Mouse (Mus musculus): Measurements from ENCODE around the gene Gm17455.

Gm17455 gene

DNA sequence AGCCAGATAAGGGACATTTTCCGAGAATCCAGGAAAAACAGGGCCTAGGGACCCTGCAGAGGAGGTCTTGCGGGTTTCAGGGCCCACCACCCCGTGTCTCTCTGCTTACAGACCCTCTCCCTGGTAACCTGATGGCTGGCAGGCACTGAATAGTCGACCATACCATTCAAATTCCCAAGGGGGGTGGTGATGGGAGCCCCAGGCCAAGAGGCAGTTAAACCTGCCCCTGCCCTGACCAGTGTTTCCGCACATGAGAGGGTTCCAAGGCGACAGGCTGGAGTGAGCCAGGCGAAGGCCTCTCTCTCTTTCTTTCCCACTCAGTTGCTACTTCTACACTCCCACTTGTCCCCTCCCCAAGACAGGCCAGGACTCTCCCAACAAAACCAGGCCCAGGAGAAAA lies at the start of gene Gm17455:
Gene Gm17455 (plus strand): TSS at position 278 of the 400 bp plus-strand sequence.
- DNase-seq (ENCODE audit: low spot score) = no peak

DNA sequence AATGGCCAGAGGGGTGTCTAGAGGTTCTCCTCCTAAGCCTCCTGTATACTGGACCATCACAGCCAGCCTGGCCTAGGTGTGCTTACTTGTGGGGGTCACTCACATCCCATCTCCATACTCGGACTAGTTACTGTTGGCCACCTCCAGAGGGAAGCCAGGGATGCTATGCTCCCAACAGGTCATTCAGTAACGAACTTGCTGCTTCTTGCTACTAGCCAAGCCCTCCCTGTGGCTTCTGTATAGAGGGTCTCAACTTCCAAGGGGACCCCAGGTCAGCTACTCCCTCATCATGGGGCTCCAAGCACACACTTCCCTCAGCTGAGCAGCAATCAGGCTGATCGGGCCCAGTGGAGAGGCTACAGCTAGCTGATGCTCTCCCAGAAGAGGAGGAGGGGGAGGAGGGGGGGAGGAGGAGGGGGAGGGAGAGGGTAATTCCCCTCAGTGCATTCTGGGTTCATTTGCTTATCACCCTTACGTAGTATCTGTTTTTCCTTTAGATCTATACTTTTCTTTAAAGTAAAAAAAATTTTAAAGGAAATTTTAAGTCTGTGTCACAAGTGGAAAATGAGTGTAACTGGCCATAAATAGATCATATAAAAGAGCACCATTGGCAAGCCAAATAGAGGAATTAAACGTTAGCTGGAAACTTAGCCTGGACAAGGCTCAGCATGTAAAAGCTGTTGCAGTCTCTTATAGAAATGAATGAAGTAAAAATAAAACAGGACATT lies 49.3 kb upstream of the Gm17455 start:
- DNase-seq (ENCODE audit: low spot score) = no peak

DNA sequence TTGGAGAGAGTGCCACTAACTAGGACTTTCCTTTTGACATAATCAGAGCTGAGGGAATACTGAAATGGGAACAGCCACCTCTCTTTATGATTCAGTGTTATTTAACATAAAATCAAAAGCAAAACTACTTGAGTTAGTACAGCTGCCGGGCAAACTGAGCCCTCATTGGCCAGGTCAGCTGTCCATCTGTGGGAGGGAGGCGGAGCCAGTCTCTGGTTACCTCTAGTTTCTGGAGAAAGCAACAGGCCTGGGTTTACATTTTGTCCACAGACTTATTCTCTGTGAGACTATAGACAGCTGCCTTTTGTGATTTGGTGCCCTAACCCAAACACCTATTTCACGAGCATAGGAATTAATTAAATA lies 48.7 kb upstream of the Gm17455 start:
- peak; percentile 92 for DNase-seq (ENCODE audit: low spot score)

- no peak for DNase-seq (ENCODE audit: low spot score)
These were observed 48.3 kb upstream of the Gm17455 start for GRCm38 (mm10) chr10:60351248-60351647.

GRCm38 (mm10) chr10:60351761-60352455 lies 47.6 kb upstream of the Gm17455 start:
- no peak for DNase-seq (ENCODE audit: low spot score)

DNA sequence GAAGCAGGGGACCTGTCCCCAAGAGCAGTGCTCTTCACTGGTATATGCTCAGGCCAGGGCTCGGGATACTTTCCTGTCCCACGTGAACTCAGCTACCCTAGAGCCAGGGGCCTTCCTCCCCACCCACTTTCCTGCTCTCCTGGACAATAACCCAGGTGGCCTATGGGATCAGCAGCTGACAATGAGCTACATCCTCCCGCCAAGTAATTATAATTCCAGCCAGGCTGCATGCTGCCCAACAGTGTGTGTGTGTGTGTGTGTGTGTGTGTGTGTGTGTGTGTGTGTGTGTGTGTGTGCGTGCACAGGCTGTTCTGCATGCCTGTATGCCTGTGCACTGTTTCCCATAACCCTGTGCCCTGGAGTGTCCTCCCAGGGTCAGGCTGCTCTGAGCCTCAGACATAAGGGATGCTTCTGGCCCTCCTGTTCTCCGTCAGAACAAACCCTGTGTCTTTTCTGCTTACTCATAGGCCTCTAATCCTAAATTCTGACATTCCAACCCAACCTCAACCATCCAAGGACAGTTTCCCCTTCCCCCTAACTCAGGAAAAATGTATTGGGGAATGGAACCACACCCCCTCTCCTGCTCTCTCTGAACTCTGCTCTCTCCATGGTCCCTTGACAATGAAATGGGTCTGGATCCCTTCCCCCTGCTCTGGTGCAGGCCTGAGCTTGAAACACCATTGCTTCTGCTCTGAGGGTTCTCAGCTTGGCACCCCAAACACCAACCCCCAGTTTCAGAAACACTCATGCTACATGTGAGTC lies 46.1 kb upstream of the Gm17455 start:
- DNase-seq (ENCODE audit: low spot score) = no peak

- no peak for DNase-seq (ENCODE audit: low spot score)
These were observed 45.6 kb upstream of the Gm17455 start for GRCm38 (mm10) chr10:60354003-60354325.

- no peak for DNase-seq (ENCODE audit: low spot score)
These were observed 44.4 kb upstream of the Gm17455 start for GRCm38 (mm10) chr10:60354881-60355677.

GRCm38 (mm10) chr10:60357441-60357840 lies 42.1 kb upstream of the Gm17455 start:
- no peak for DNase-seq (ENCODE audit: low spot score)

GRCm38 (mm10) chr10:60357901-60358300 lies 41.6 kb upstream of the Gm17455 start:
- DNase-seq (ENCODE audit: low spot score) = no peak

DNA sequence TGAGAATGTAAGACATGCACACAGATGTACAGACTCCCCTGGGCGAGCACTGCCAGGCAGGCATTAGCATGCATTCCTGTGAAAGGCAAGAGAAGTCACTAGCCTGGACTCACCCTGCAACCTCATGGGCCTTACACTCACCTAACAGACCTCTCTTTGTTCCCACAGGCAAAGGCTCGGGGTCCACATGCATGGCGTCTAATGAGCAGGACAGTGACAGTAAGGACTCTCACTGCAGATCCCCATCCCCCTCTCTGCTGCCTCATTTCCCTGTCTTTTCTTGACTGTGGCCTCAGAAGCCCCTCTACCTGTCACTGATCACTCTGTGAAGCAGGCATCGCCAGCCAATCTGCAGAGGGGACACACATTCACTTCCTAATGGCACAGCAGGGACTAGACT lies 40.8 kb upstream of the Gm17455 start:
- DNase-seq (ENCODE audit: low spot score) = no peak

- no peak for DNase-seq (ENCODE audit: low spot score)
These were observed 37.8 kb upstream of the Gm17455 start for GRCm38 (mm10) chr10:60361615-60362309.

- DNase-seq (ENCODE audit: low spot score) = no peak
These were observed 37.3 kb upstream of the Gm17455 start for GRCm38 (mm10) chr10:60362310-60362628.

- DNase-seq (ENCODE audit: low spot score) = no peak
These were observed 36.1 kb upstream of the Gm17455 start for GRCm38 (mm10) chr10:60363426-60363825.

- DNase-seq (ENCODE audit: low spot score) = no peak
These were observed 32.4 kb upstream of the Gm17455 start for GRCm38 (mm10) chr10:60367145-60367544.

DNA sequence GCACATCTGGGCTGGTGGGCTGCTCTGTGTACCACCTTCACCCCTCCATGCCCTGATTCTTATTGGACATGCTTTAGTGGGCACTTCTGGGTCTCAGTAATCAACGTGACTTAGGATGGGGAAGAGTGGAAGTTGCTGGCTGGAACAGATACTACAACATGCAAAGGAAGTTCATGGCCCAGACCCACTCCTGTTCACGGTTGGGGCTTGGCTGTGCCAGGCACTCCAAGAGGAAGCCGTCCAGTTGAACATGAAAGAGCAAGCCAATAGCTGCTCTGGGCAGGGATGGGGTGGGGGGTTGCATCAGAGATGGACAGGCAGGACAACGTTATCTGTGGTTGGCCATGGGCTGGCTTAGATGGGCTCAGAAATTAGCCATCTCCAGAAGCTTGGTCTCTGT lies 31.6 kb upstream of the Gm17455 start:
- DNase-seq (ENCODE audit: low spot score) = no peak

- DNase-seq (ENCODE audit: low spot score) = no peak
These were observed 30.1 kb upstream of the Gm17455 start for GRCm38 (mm10) chr10:60369405-60369804.

DNA sequence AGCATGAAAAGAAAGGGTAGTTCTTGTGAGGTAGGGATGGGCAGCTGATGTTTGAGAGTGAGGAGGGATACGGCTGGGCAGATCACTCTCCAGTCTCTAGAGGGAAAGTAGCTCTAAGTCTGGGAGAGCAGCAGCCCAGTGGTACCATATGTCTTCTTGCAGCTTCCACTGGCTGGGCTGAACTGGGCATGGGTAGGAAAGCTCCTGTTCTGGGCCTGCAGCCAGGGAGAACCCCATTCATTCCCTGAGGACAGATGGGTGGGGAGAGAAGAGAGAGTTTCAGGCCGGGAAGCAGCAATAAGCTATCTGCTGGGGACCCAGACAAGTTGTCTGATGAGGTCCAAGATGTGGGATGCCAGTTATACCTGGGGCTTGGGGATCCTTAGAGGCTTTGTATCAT lies 29.4 kb upstream of the Gm17455 start:
- no peak for DNase-seq (ENCODE audit: low spot score)

DNA sequence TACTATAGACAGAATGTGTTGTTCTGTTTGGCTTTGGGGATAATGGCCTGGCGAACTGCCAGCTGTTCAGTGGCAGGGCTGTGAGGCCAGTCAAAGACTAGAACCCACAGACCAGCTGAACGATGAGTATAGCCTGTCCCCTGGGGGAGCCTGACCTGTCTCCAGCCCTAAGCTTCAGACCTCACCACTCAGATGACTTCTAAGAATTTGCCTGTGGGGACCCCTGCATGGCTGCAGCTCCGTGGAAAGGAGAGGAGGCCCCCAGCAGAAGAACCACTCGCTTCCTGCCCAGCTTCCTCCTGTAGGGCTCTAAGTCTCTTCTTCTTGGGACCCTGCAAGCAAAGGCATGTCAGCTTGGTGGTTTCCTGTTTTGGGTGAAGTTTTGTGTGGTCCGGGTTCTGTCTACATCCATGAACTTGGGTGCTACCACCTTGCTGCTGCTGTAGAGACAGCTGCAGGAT lies 28.9 kb upstream of the Gm17455 start:
- no peak for DNase-seq (ENCODE audit: low spot score)

DNA sequence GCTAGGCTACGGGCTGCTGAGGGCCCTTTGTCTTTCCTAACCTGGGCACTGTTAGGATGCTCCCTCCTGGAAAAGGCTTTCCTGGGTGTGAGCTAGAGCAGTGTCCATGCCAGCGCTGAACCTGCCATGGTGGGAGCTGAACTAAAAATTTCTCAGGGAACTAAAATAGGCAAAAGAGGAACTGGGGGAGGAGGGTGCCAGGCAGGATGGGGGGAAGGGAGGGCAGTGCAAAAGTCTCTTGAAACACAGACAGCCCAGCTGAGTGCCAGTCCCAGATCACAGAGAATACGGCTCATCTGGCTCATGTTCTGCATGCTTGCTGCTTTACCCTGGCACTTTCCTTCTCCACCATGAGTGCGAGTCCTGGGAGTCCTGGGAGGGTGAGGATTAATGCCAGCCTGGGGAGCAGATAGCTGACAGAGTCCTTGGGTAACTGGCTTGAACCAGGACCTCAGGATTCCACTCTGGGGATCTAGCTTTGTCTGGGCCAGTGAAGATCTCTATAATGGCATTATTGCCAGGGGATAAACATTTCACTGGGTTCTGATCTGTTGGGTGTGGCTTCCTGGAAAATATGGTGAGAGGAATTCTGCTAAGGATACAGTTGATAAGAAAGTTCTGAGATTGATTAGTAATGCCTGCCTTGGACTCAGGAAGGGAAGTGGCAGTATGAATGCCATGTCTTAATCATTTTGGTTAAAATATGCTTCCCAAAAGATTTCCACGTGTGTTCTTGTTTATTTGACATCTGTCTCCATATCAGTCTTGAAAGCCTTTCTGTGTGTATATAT lies 27.7 kb upstream of the Gm17455 start:
- DNase-seq (ENCODE audit: low spot score) = no peak

- DNase-seq (ENCODE audit: low spot score) = no peak
These were observed 26.0 kb upstream of the Gm17455 start for GRCm38 (mm10) chr10:60373543-60373936.

All from ovary, postnatal 10 days (tissue).